Mouse (Mus musculus): ENCODE measurements at regions not wholly inside any gene's neighbourhood (a gene's known extent, or its start where the extent isn't known, plus 50 kb on each side); places are given as distances from the start of the nearest gene placed in this dataset.

DNA sequence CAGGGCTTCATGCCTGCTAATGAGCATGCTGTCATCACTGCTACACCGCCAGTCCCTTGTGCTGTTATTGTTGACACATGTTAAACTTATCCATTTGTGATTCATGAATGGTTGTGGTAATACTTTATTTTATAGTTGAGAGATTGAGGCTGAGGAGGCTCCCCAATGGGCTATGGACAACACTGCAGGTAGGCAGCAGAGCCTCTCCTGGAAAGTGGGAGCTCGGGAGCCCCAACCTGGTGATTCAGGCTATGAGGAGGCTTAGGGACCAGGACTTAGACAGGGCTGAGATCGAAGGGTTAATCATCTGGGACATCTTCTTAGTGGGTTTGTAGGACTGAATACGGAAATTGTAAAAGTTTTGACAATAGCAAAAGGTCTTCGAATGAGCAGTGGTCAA lies 307.4 kb downstream of the Etnk1 start:
- Histone ChIP-seq H3K36me3 (ENCODE audit: insufficient read depth, low read length) (no peaks in the 10 kb centered on the region), H3K4me1 (replicated peaks; ENCODE audit: low read depth, low read length) (no peaks in the 10 kb centered on the region), H3K9me3 (ENCODE audit: low read length) (peaks cover 40% of the 10 kb centered on the region), H3K27me3 (ENCODE audit: insufficient read depth, low read length) (no peaks in the 10 kb centered on the region), H3K4me3 (replicated peaks; ENCODE audit: low read length) (no peak overlapping the region)
- TF ChIP-seq NANOG (IDR thresholded peaks at IDR 0.05; ENCODE audit: borderline replicate concordance, low read length) = no peak
- no peak for TF ChIP-seq CTCF (conservative IDR thresholded peaks at IDR 0.05; ENCODE audit: low read length)
- TF ChIP-seq POU5F1 (IDR thresholded peaks at IDR 0.05; ENCODE audit: borderline replicate concordance, low read length) = no peak

DNA sequence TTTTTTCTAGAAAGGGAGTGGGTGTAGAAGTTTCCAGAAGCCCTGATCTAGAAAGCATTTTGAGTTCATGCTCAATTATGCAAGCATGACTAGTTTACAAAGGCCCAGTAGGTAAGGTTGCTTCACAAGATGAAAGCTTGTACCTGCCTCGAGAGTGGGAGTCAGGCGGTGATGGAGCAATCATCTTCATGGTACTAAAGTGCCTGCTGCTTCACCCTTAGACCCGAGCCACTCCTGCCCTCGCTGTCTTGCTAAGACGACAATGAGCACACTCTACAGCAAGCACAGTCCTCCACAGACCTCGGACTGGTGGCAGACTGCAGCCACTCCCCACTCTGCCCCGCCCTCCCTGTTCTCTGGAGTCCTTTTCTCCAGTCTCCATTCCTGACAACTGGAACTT lies 308.3 kb downstream of the Etnk1 start:
- H3K27me3 ChIP-seq (ENCODE audit: insufficient read depth, low read length) = no peaks in the 10 kb centered on the region
- H3K4me1 ChIP-seq (replicated peaks; ENCODE audit: low read depth, low read length) = no peaks in the 10 kb centered on the region
- TF ChIP-seq POU5F1 (IDR thresholded peaks at IDR 0.05; ENCODE audit: borderline replicate concordance, low read length) (no peak), NANOG (IDR thresholded peaks at IDR 0.05; ENCODE audit: borderline replicate concordance, low read length) (no peak), CTCF (conservative IDR thresholded peaks at IDR 0.05; ENCODE audit: low read length) (no peak)
- H3K9me3 ChIP-seq (ENCODE audit: low read length) = peaks cover 40% of the 10 kb centered on the region
- no peak overlapping the region for H3K4me3 ChIP-seq (replicated peaks; ENCODE audit: low read length)
- H3K36me3 ChIP-seq (ENCODE audit: insufficient read depth, low read length) = no peaks in the 10 kb centered on the region

DNA sequence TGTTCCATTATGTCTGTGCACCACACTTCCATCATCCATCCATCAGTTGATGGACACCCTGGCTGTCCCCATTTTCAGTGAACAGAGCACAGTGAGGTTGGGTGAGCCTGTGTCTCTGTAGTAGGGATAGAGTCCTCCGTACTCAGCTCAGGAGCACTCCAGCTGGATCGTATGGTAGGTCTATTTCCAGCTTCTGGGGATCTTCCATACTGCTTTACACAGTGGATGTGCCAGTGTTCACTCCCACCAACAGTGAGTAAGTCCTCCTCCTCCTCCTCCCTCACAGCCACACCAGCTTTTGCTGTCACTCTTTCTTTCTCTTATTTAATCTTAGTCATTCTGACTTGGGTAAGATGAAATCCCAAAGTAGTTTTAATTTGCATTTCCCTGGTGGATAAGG lies 310.4 kb downstream of the Etnk1 start:
- no peak for TF ChIP-seq CTCF (conservative IDR thresholded peaks at IDR 0.05; ENCODE audit: low read length)
- TF ChIP-seq NANOG (IDR thresholded peaks at IDR 0.05; ENCODE audit: borderline replicate concordance, low read length) = no peak
- TF ChIP-seq POU5F1 (IDR thresholded peaks at IDR 0.05; ENCODE audit: borderline replicate concordance, low read length) = no peak
- no peak overlapping the region for H3K4me3 ChIP-seq (replicated peaks; ENCODE audit: low read length)
- no peaks in the 10 kb centered on the region for H3K27me3 ChIP-seq (ENCODE audit: insufficient read depth, low read length)
- no peaks in the 10 kb centered on the region for H3K36me3 ChIP-seq (ENCODE audit: insufficient read depth, low read length)
- H3K4me1 ChIP-seq (replicated peaks; ENCODE audit: low read depth, low read length) = no peaks in the 10 kb centered on the region
- peaks cover 40% of the 10 kb centered on the region for H3K9me3 ChIP-seq (ENCODE audit: low read length)

DNA sequence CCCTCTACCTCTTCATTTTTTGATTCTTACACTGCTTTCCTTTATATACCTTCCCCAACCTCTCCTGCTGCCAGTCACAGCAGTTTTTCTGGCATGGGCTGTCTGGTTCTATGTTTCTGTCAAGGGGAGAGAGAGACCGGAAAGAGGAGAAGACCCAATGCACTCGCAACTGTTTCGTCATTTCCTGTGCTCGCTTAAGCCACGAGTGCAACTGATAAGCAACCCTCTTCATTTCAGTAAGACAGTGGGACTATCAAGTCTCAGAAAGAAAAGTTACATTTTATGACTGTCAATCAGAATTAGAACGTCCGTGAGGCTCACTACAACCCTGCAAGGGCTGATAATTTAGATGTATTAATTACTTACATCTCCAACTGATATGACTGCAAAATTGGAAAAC lies 312.2 kb downstream of the Etnk1 start:
- Histone ChIP-seq H3K27me3 (ENCODE audit: insufficient read depth, low read length) (no peaks in the 10 kb centered on the region), H3K4me3 (replicated peaks; ENCODE audit: low read length) (no peak overlapping the region), H3K36me3 (ENCODE audit: insufficient read depth, low read length) (no peaks in the 10 kb centered on the region), H3K4me1 (replicated peaks; ENCODE audit: low read depth, low read length) (no peaks in the 10 kb centered on the region), H3K9me3 (ENCODE audit: low read length) (peaks cover 28% of the 10 kb centered on the region)
- TF ChIP-seq NANOG (IDR thresholded peaks at IDR 0.05; ENCODE audit: borderline replicate concordance, low read length) = no peak
- TF ChIP-seq CTCF (conservative IDR thresholded peaks at IDR 0.05; ENCODE audit: low read length) = no peak
- no peak for TF ChIP-seq POU5F1 (IDR thresholded peaks at IDR 0.05; ENCODE audit: borderline replicate concordance, low read length)

DNA sequence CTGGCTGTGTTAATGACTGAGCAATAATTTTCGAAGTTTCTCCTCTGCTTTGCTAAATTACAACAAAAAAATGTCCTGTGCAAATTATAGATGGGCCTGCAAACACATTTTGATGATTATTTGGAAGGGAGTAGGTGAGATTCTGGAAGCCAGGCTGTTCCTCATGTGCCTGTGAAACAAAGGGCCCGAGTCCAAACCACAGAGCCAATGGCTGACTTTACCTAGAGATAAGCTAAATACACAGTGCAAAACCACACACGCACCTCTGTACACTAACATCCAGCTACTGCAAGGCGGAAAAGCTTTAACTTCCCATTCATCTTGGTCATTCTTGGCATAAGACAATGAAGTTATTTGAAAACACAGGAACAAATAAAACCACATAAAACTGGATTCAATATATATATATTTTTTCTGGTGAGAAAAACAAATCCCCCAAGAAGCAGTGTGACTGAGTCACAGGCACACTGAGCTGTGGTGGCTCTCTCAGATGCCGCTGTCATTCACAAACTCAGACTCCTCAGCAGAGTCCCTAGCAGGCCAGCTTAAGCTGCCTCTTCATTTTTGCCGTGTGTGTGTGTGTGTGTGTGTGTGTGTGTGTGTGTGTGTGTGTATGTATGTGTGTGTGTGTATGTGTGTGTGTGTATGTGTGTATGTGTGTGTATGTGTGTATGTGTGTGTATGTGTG lies 312.8 kb downstream of the Etnk1 start:
- H3K9me3 ChIP-seq (ENCODE audit: low read length) = peaks cover 22% of the 10 kb centered on the region
- H3K4me1 ChIP-seq (replicated peaks; ENCODE audit: low read depth, low read length) = no peaks in the 10 kb centered on the region
- no peak overlapping the region for H3K4me3 ChIP-seq (replicated peaks; ENCODE audit: low read length)
- H3K36me3 ChIP-seq (ENCODE audit: insufficient read depth, low read length) = no peaks in the 10 kb centered on the region
- TF ChIP-seq POU5F1 (IDR thresholded peaks at IDR 0.05; ENCODE audit: borderline replicate concordance, low read length) (no peak), CTCF (conservative IDR thresholded peaks at IDR 0.05; ENCODE audit: low read length) (no peak), NANOG (IDR thresholded peaks at IDR 0.05; ENCODE audit: borderline replicate concordance, low read length) (no peak)
- H3K27me3 ChIP-seq (ENCODE audit: insufficient read depth, low read length) = no peaks in the 10 kb centered on the region

DNA sequence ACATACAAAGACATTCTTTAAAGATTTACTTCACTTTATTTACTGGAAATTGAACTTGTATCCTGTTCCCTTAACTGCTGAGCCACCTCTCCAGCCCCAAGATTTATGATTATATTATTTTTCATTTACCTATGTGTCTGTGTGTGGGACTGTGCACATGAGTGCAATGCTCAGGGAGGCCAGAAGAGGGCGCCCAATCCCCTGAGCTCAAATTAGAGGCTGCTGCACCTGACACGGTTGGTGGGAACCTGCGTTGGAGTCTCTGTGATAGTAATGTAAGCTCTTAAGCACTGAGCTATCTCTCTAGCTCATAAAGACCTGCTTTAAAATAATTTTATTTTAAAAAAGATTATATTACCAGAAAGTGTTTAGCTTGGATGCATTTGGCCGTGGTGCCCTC lies 315.3 kb downstream of the Etnk1 start:
- Histone ChIP-seq H3K9me3 (ENCODE audit: low read length) (0 out of 2 replicates have a peak, but pooled peaks cover 1% of the 10 kb centered on the region), H3K4me1 (replicated peaks; ENCODE audit: low read depth, low read length) (no peaks in the 10 kb centered on the region), H3K27me3 (ENCODE audit: insufficient read depth, low read length) (peaks cover 2% of the 10 kb centered on the region; the same call in 1 of the 2 replicates), H3K4me3 (replicated peaks; ENCODE audit: low read length) (no peak overlapping the region), H3K36me3 (ENCODE audit: insufficient read depth, low read length) (no peaks in the 10 kb centered on the region)
- TF ChIP-seq NANOG (IDR thresholded peaks at IDR 0.05; ENCODE audit: borderline replicate concordance, low read length) (no peak), CTCF (conservative IDR thresholded peaks at IDR 0.05; ENCODE audit: low read length) (peak; percentile 84)

DNA sequence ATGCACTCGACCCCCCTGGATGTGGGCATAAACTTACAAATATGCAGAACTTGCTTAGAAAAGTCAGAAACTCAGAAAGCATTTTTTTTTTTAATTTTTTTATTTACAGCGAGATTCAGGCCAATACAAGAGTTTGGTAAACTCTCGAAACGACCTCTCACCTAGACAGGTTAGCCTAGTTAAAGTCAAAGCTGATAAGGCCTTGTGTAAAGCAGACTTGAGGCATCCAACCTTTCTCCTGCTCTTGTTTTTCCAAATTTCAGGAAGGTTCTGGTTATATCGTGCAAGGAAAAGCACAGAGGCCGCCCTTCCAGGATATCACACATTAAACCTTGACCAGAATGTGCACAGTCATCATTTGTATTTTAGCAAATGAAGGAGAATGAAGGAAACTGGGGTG lies 315.8 kb downstream of the Etnk1 start:
- no peaks in the 10 kb centered on the region for H3K4me1 ChIP-seq (replicated peaks; ENCODE audit: low read depth, low read length)
- H3K9me3 ChIP-seq (ENCODE audit: low read length) = no peaks in the 10 kb centered on the region
- H3K4me3 ChIP-seq (replicated peaks; ENCODE audit: low read length) = no peak overlapping the region
- H3K27me3 ChIP-seq (ENCODE audit: insufficient read depth, low read length) = peaks cover 2% of the 10 kb centered on the region; the same call in 1 of the 2 replicates
- TF ChIP-seq NANOG (IDR thresholded peaks at IDR 0.05; ENCODE audit: borderline replicate concordance, low read length) (no peak), POU5F1 (IDR thresholded peaks at IDR 0.05; ENCODE audit: borderline replicate concordance, low read length) (no peak), CTCF (conservative IDR thresholded peaks at IDR 0.05; ENCODE audit: low read length) (no peak)
- no peaks in the 10 kb centered on the region for H3K36me3 ChIP-seq (ENCODE audit: insufficient read depth, low read length)

DNA sequence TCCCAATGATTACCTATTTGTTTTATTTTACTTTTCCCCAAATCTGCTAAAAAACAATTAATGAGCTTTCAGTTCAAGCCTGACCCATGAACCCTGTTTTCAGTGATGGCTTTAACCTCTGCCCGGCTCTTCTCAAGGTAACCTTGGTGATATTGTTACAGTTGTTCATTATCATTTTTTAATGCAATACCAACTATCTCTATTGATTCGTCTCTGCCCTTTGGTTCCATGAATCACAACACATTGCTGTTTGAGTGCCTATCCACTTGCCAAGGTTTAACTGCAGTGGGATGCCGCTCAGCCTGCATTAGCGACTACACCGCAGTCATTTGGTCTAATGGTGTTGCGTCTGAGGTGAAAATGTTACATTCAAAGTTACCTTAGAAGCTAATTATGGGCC lies 317.9 kb downstream of the Etnk1 start:
- H3K9me3 ChIP-seq (ENCODE audit: low read length) = no peaks in the 10 kb centered on the region; the same call in 1 of the 2 replicates
- H3K4me3 ChIP-seq (replicated peaks; ENCODE audit: low read length) = no peak overlapping the region
- H3K36me3 ChIP-seq (ENCODE audit: insufficient read depth, low read length) = no peaks in the 10 kb centered on the region
- peaks cover 2% of the 10 kb centered on the region; the same call in 1 of the 2 replicates for H3K27me3 ChIP-seq (ENCODE audit: insufficient read depth, low read length)
- TF ChIP-seq NANOG (IDR thresholded peaks at IDR 0.05; ENCODE audit: borderline replicate concordance, low read length) (no peak), CTCF (conservative IDR thresholded peaks at IDR 0.05; ENCODE audit: low read length) (no peak), POU5F1 (IDR thresholded peaks at IDR 0.05; ENCODE audit: borderline replicate concordance, low read length) (no peak)
- no peaks in the 10 kb centered on the region for H3K4me1 ChIP-seq (replicated peaks; ENCODE audit: low read depth, low read length)

DNA sequence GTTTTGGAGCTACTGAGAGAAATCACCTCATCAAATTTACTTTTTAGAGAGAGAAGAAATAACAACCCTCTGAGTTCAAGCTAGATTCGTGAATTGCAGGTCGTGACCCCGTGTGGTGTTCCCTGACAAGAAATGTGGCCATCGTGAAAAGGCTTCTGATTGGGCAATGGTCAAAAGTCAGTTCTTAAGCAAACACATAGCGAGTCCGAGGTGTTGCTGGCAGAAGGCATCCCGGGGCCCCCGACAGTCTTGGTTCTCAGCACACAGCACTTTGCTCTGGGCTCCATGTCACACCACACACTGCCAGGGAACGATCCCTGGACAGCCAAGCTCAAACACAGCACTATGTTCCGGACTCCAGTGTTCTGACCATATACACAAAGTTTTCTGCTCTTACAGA lies 320.0 kb downstream of the Etnk1 start:
- Histone ChIP-seq H3K9me3 (ENCODE audit: low read length) (no peaks in the 10 kb centered on the region; the same call in 1 of the 2 replicates), H3K4me3 (replicated peaks; ENCODE audit: low read length) (no peak overlapping the region), H3K27me3 (ENCODE audit: insufficient read depth, low read length) (peaks cover 2% of the 10 kb centered on the region; the same call in 1 of the 2 replicates), H3K4me1 (replicated peaks; ENCODE audit: low read depth, low read length) (no peaks in the 10 kb centered on the region), H3K36me3 (ENCODE audit: insufficient read depth, low read length) (no peaks in the 10 kb centered on the region)
- no peak for TF ChIP-seq CTCF (conservative IDR thresholded peaks at IDR 0.05; ENCODE audit: low read length)
- TF ChIP-seq POU5F1 (IDR thresholded peaks at IDR 0.05; ENCODE audit: borderline replicate concordance, low read length) = no peak
- TF ChIP-seq NANOG (IDR thresholded peaks at IDR 0.05; ENCODE audit: borderline replicate concordance, low read length) = no peak
